Mouse (Mus musculus) lung, adult 2 months (tissue): ENCODE measurements around the gene Gfod1. TPM values are rescaled to one million over a fixed set of nuclear protein-coding genes. Genes with fewer than 3 reads are reported as not detected.

Source experiments
- DNase-seq: peaks from one replicate; pipeline ENCODE4 v3.0.0; 2022
- H3K4me1 ChIP-seq: fragments of 200-500 bp; 2 replicates; pipeline ENCODE4 v1.6.1; 2011; ENCODE audit warnings: low read length; ENCODE audit not compliant: control insufficient read depth, insufficient read depth
- H3K4me3 ChIP-seq: fragments of 200-500 bp; replicated peaks from 2 replicates; pipeline ENCODE3; 2011; ENCODE audit warnings: low read depth, mild to moderate bottlenecking, control low read depth, low read length; ENCODE audit errors: extremely low read depth
- CTCF ChIP-seq: fragments of 200-500 bp; IDR thresholded peaks from 2 replicates; pipeline ENCODE4 v1.5.1; 2011; ENCODE audit warnings: mild to moderate bottlenecking, low read length, control low read depth; ENCODE audit not compliant: insufficient read depth
- POLR2A ChIP-seq: fragments of 200-500 bp; IDR thresholded peaks from 2 replicates; pipeline ENCODE4 v1.6.1; 2011; ENCODE audit warnings: low read depth, mild to moderate bottlenecking, control low read depth, low read length, borderline replicate concordance; ENCODE audit errors: extremely low read depth
- WGBS: fragments of 180-500 bp; shearing (Covaris S2); methylation state at CpG from one replicate; pipeline ENCODE4 v1.1.7; 2018; 5-methylcytosine and 5-hydroxymethylcytosine counted together
- polyA plus RNA-seq: library from polyadenylated mRNA; depleted of rRNA; stranded (reverse); fragments of >200 nt; gene quantifications from 2 replicates; pipeline ENCODE4 v1.2.3, GENCODE M21; 2012

The Gfod1 gene
- polyA plus RNA-seq, 1 experiment, result 12.9 TPM

DNA sequence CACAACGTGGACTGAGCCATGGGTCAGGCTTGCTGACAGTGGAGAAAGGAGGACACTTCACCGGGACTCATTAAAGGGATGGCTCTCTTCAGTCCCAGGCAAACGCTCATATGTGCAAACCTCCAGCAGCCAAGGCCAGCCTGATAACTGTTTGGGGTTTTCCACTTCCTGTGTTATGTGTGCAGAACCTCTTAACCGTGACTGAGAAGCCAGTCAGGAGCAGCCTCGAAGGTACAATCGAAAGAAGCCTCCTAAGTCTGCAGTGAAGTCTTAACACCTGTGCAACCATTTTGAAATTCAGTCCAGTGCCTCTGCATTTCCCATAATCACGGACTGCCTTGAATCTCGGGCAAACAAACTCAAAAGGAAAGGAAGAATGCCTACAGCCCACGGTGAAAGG is 3.1 kb downstream of the Gfod1 start:
- H3K4me3 ChIP-seq, result no peak overlapping the region
- TF ChIP-seq CTCF (no peak), POLR2A (no peak)
- H3K4me1 ChIP-seq, result peaks cover 22% of the 10 kb centered on the region
- WGBS, result 23% methylated on average over 9 of the region's 9 CpGs
- no peak for DNase-seq

DNA sequence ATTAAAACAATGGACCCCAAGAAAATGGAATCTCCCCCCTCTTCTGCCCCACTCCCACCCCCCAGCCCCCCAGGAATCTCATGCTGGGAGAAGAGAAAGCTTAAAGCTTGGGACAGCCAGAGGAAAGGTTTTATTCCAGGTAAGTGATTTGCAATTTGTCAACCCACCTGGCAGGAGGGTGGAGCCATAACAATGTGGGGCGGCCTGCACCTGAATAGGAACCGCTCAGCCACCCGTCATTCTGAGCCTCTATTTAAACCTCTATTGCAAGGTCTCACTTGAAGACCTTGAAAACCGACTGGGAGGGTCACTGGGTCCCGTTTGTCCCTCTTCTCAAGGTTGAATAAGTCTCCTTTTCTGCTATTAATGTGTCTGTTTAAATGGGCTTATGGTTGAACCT is 3.6 kb downstream of the Gfod1 start:
- peaks cover 22% of the 10 kb centered on the region for H3K4me1 ChIP-seq
- WGBS, result 75% methylated on average over 5 of the region's 5 CpGs
- TF ChIP-seq POLR2A, result no peak
- TF ChIP-seq CTCF, result no peak
- DNase-seq, result no peak
- no peak overlapping the region for H3K4me3 ChIP-seq

DNA sequence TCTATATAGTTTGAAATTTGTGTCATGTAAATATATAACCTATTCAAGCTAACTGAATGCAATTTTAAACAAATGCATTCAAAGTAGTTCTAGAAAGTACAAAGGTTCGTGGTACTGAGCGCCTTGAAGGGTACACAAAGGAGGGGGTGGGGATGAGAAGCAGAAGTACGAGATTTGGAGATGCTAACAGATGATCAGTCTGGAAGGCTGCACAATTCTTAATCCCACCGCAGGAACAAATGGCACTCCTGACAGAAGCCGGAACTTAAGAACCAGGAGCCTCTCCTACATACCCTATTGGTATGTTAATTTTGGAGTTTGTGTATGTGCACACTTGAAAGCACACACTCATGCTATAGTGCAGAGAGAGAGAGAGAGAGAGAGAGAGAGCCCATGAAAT is 4.8 kb downstream of the Gfod1 start:
- H3K4me1 ChIP-seq, result peaks cover 15% of the 10 kb centered on the region
- no peak for DNase-seq
- TF ChIP-seq POLR2A (no peak), CTCF (no peak)
- H3K4me3 ChIP-seq, result no peak overlapping the region
- WGBS, result 85% methylated on average over 5 of the region's 5 CpGs

DNA sequence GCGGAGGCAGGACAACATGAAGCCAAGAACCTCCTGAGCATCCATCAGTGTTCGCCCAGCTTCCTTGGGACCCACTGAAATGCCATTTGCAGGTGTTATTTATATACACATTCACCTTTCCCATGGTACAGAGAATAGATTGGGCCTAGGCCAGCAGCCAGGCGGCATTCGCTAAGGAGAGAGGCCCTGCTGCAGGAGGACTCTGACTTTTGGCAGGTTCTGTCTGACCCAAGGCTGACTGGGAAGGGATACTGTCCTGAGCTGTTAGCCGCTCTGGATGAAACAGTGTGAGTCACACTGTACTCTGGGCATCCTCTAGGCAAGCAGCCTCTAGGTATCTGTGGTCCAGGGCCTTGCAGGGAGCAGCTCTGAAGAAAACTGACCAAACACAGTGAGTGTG is 6.4 kb downstream of the Gfod1 start:
- 84% methylated on average over 5 of the region's 5 CpGs for WGBS
- H3K4me1 ChIP-seq, result peaks cover 15% of the 10 kb centered on the region
- no peak for DNase-seq
- H3K4me3 ChIP-seq, result no peak overlapping the region
- TF ChIP-seq POLR2A, result no peak
- TF ChIP-seq CTCF, result no peak

DNA sequence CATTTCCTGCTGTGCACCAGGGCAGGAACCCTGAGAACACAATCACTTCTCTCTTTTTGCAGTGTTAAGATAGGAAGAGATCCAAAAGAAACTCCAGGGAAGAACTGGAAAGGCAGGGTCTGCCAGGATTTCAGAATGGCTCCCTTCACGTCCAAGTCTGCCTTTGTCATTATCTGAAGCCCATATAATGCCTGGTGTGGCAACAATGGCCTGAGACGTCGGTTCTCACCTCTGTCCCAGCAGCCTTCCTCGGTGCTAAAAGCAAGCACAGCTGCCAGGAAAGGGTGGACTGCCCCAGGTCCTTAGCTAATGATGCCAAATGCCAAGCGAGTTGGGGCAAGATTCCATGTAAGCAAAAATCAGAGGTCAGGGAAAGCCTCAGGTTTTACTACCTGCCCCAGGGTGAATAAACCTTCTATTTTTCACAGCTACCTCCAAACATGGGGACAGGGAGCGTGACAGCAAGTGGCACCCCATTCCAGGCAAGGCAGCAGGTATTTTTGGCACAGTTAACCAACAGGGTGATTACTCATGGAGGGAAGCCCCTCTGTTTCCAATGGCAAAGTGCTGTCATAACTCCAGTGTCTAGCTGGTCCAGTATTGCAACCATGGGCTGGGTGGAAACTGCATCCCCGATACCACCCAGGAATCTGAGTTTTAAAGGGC is 7.7 kb downstream of the Gfod1 start:
- Histone ChIP-seq H3K4me1 (peaks cover 11% of the 10 kb centered on the region), H3K4me3 (no peak overlapping the region)
- no peak for TF ChIP-seq POLR2A
- no peak for TF ChIP-seq CTCF
- DNase-seq, result no peak
- WGBS, result 53% methylated on average over 7 of the region's 7 CpGs

DNA sequence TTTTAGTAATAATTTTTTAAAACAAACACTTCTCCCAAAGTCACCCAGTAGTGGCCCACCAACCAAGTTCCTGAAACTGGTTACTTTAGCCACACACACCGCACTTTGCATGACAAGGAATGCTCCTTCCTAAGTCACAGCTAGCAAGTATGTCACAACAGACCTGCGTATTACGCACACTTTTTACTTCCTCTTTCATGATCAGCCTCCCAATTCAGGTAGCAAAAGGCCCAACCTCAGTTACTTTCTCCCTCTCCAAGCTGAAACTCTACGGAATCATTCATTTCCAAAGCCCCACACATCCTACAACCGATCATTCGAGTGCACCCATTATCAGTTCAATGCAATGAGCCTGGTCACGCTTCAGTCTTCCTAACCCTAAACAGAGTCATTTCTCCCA is 8.3 kb downstream of the Gfod1 start:
- Histone ChIP-seq H3K4me3 (no peak overlapping the region), H3K4me1 (peaks cover 9% of the 10 kb centered on the region)
- 82% methylated on average over 7 of the region's 7 CpGs for WGBS
- no peak for DNase-seq
- TF ChIP-seq CTCF, result no peak
- no peak for TF ChIP-seq POLR2A

DNA sequence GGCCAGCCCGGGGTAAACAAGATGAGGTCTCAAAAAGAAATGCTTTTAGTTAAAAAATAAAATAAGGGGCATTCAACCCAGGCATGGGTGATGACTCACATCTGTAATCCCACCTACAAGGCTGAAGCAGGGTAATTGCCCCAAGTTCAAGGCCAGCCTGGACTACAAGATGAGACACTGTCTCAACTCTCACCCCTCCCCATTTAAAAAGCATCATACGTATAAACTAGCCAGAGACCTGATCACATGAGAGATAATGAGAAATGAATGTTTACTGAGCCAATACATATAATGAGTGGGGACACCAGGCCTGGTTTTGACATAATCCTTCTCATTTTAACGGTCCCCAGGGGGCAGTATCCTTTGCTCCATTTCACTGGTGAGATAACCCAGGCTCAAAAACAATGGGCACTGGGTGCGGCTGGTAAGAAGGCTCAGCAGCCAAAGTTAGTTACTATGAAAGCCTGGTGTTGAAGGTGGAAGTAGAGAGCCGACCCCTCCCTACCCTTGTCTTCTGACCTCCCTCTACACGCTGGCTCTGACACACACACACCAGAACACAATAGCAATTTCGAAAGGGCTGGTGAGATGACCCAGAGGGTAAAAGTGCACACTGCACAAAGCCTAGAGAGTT is 8.9 kb downstream of the Gfod1 start:
- H3K4me1 ChIP-seq, result peaks cover 7% of the 10 kb centered on the region
- 49% methylated on average over 7 of the region's 7 CpGs for WGBS
- no peak overlapping the region for H3K4me3 ChIP-seq
- no peak for DNase-seq
- TF ChIP-seq CTCF (no peak), POLR2A (no peak)

DNA sequence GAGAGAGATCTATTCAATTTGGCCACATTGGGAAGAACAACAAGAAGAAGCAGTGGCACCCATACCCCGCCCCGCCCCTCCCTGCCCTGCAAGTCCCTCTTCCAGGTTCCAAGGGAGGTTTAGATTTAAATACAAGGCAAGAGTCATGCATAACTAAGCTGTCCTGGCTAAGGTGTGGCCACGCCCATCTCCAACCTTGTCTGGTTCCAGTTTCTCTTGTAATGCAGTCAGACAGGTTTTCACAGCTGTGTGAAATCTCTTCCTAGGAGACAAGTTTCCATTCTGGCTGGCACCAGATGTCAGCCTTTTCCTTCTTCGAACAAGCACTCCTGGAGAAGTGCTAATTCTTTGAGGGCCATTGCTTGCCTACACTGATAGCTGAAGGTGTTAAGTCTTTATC is 11.1 kb downstream of the Gfod1 start:
- WGBS, result 58% methylated on average over 4 of the region's 4 CpGs
- peaks cover 7% of the 10 kb centered on the region for H3K4me1 ChIP-seq
- no peak for DNase-seq
- no peak for TF ChIP-seq CTCF
- TF ChIP-seq POLR2A, result no peak
- no peak overlapping the region for H3K4me3 ChIP-seq

DNA sequence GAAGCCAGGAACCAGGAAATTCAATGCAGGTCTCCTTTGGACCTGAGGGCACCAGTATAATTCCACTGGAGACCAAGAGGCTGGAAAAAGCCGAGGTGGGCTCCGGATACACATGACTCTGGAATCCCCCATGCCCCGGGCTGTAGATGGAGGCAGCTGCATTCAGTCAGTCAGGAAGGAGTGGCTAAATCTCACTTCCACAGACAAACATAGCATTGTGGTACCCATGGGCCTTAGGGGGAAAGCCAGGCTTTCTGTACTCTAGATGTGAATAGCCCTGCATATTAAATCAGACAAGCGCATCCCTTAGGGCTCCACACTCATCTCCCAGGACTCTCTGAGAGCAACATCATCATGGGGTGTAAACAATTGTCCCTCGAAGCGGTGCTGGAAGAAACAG is 14.9 kb downstream of the Gfod1 start:
- Histone ChIP-seq H3K4me1 (no peaks in the 10 kb centered on the region), H3K4me3 (no peak overlapping the region)
- WGBS, result 81% methylated on average over 6 of the region's 6 CpGs
- TF ChIP-seq CTCF (no peak), POLR2A (no peak)
- DNase-seq, result no peak

DNA sequence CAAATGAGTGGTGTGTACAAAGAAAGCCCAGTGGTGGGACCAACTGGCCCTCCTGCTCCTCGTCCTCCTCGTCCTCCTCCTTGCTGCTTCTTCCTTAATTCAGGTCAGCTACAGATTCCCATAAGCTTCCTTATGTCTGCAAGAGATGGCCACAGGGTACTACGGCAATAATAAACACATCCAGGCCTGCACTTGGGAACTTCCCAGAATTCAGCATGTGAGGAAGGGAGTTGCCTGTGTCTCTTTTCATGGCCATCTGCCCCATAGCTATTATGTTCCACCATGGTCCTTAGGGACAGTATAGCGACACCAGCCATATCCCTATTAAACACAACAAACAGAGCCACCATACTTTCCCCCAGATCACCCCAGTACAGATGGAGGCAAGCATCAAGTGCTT is 15.5 kb downstream of the Gfod1 start:
- no peak for DNase-seq
- no peak for TF ChIP-seq CTCF
- TF ChIP-seq POLR2A, result no peak
- WGBS, result 60% methylated on average over 4 of the region's 4 CpGs
- Histone ChIP-seq H3K4me1 (no peaks in the 10 kb centered on the region), H3K4me3 (no peak overlapping the region)
